ENCODE assay signal across 8 mouse cellular contexts in genomic region chr7:27408379-27409176, GRCm38 (mm10). TPM values are rescaled to one million over a fixed set of nuclear protein-coding genes. Genes with fewer than 3 reads are reported as not detected.
DNase-seq lines count a peak whose midpoint lies in the region; ATAC-seq lines count a peak whose summit lies in the region.

No protein-coding gene starts in this region.

- H3K27me3 ChIP-seq in hindbrain, embryonic 12.5 days, result peaks cover 80% of the 10 kb centered on the region

- no peaks in the 10 kb centered on the region for H3K36me3 ChIP-seq in hindbrain, embryonic 12.5 days

- peak overlapping the region; percentile 32; the same call in 1 of the 2 replicates for H3K9ac ChIP-seq in hindbrain, embryonic 12.5 days

- H3K4me3 ChIP-seq in hindbrain, embryonic 12.5 days, result peak overlapping the region; percentile 47

- H3K4me2 ChIP-seq in hindbrain, embryonic 12.5 days (replicated peaks), result peak overlapping the region; percentile 79

- ATAC-seq in hindbrain, embryonic 12.5 days (ENCODE audit: low FRiP score), result peak; percentile 79

- no peak overlapping the region for H3K27ac ChIP-seq in hindbrain, embryonic 12.5 days

- H3K9me3 ChIP-seq in hindbrain, embryonic 12.5 days (replicated peaks), result peaks cover under 1% of the 10 kb centered on the region; the same call in 1 of the 2 replicates

- H3K4me1 ChIP-seq in hindbrain, embryonic 12.5 days, result peaks cover 18% of the 10 kb centered on the region

- DNase-seq in adrenal gland, adult (ENCODE audit: inconsistent age in 2 of 2, low spot score in 1 of 2), result peak; percentile 82 to 93
- DNase-seq in cerebellum, postnatal 25 days, result peak; percentile 93 to 94
- DNase-seq in frontal cortex, postnatal 36 days (ENCODE audit: low spot score in 2 of 2), result peak; percentile 49 to 51
- peak; percentile 60 to 71 for DNase-seq in layer of hippocampus, postnatal 25 days (ENCODE audit: extremely low spot score in 1 of 2, low spot score in 1 of 2)
- peak; percentile 61 for DNase-seq in lung, postnatal 36 days
- peak; percentile 85 for DNase-seq in retina, postnatal 1 day
- DNase-seq in urinary bladder, adult 2 months (ENCODE audit: low spot score), result peak; percentile 69

- WGBS in hindbrain, embryonic 12.5 days, result under 1% methylated on average over 78 of the region's 96 CpGs

RNA-seq across cellular contexts. Expression of gene Sptbn4, which starts 38.9 kb away (rescaled TPM):
- polyA plus RNA-seq in hindbrain, embryonic 12.5 days (2016; fragmentation: Nextera tagmentation; extraction: Ambion mirVana), result 0.90 and 1.1 TPM in 2 replicates
- 100 to 1,000 TPM; 121 to 142 TPM for total RNA-seq in layer of hippocampus, postnatal 25 days (2021)
- polyA plus RNA-seq in urinary bladder, adult 2 months (2012; rRNA removed), result 0.53 and 0.74 TPM in 2 replicates

RNA-seq across cellular contexts. Expression of gene Blvrb, which starts 39.2 kb away (rescaled TPM):
- 26.6 and 27.3 TPM in 2 replicates for polyA plus RNA-seq in hindbrain, embryonic 12.5 days (2016; fragmentation: Nextera tagmentation; extraction: Ambion mirVana)
- total RNA-seq in layer of hippocampus, postnatal 25 days (2021), result 10 to 100 TPM; 16.1 to 22.6 TPM
- 46.5 and 51.3 TPM in 2 replicates for polyA plus RNA-seq in urinary bladder, adult 2 months (2012; rRNA removed)

RNA-seq across cellular contexts. Expression of gene Gm20479, which starts 51.4 kb away (rescaled TPM):
- 0.43 and 0.59 TPM in 2 replicates for polyA plus RNA-seq in hindbrain, embryonic 12.5 days (2016; fragmentation: Nextera tagmentation; extraction: Ambion mirVana)
- not detected for total RNA-seq in layer of hippocampus, postnatal 25 days (2021)
- 0.43 and 0.67 TPM in 2 replicates for polyA plus RNA-seq in urinary bladder, adult 2 months (2012; rRNA removed)

RNA-seq across cellular contexts. Expression of gene Shkbp1, which starts 52.8 kb away (rescaled TPM):
- polyA plus RNA-seq in hindbrain, embryonic 12.5 days (2016; fragmentation: Nextera tagmentation; extraction: Ambion mirVana), result 72.4 and 76.2 TPM in 2 replicates
- 10 to 100 TPM; 19.7 to 30.4 TPM for total RNA-seq in layer of hippocampus, postnatal 25 days (2021)
- 39.4 and 46.5 TPM in 2 replicates for polyA plus RNA-seq in urinary bladder, adult 2 months (2012; rRNA removed)
